Mouse (Mus musculus) small intestine, adult 2 months (tissue): Measurements from ENCODE around the gene 5730409E04Rik. TPM values are rescaled to one million over a fixed set of nuclear protein-coding genes. Genes with fewer than 3 reads are reported as not detected.

Source experiments
- H3K27ac ChIP-seq: fragments of 200-500 bp; 2 replicates; pipeline ENCODE4 v1.5.1; 2012; ENCODE audit warnings: low read depth, low read length, control low read depth, inconsistent platforms; ENCODE audit not compliant: insufficient read depth
- H3K27me3 ChIP-seq: fragments of 200-500 bp; 2 replicates; pipeline ENCODE4 v1.6.1; 2012; ENCODE audit warnings: mild to moderate bottlenecking, moderate library complexity, low read length, inconsistent platforms; ENCODE audit not compliant: control insufficient read depth, insufficient read depth
- H3K36me3 ChIP-seq: fragments of 200-500 bp; 2 replicates; pipeline ENCODE4 v1.6.1; 2012; ENCODE audit warnings: mild to moderate bottlenecking, low read length, control low read depth, inconsistent platforms; ENCODE audit not compliant: control insufficient read depth, insufficient read depth
- H3K4me1 ChIP-seq: fragments of 200-500 bp; 2 replicates; pipeline ENCODE4 v1.6.1; 2012; ENCODE audit warnings: low read length, inconsistent platforms, mixed read lengths; ENCODE audit not compliant: control insufficient read depth, insufficient read depth, insufficient read length
- H3K4me3 ChIP-seq: fragments of 200-500 bp; 2 replicates; pipeline ENCODE4 v1.5.1; 2012; ENCODE audit warnings: low read depth, mild to moderate bottlenecking, control low read depth, inconsistent platforms, low read length, moderate library complexity
- CTCF ChIP-seq: fragments of 200-500 bp; IDR thresholded peaks from 2 replicates; pipeline ENCODE4 v1.5.1; 2012; ENCODE audit warnings: low read depth, mild to moderate bottlenecking, control low read depth, inconsistent platforms, low read length, moderate library complexity, mixed read lengths; ENCODE audit not compliant: insufficient replicate concordance, insufficient read length; ENCODE audit errors: extremely low read depth
- POLR2A ChIP-seq: fragments of 200-500 bp; IDR thresholded peaks from 2 replicates; pipeline ENCODE4 v1.6.1; 2012; ENCODE audit warnings: low read depth, mild to moderate bottlenecking, control low read depth, inconsistent platforms, low read length, moderate library complexity
- WGBS: fragments of 180-500 bp; shearing (Covaris S2); methylation state at CpG from one replicate; pipeline ENCODE4 v1.1.7; 2018; 5-methylcytosine and 5-hydroxymethylcytosine counted together
- polyA plus RNA-seq: library from polyadenylated mRNA; depleted of rRNA; stranded (reverse); fragments of >200 nt; gene quantifications from 2 replicates; pipeline ENCODE4 v1.2.3, GENCODE M21; 2012

5730409E04Rik gene
- polyA plus RNA-seq, 1 experiment: 3.2 TPM

DNA sequence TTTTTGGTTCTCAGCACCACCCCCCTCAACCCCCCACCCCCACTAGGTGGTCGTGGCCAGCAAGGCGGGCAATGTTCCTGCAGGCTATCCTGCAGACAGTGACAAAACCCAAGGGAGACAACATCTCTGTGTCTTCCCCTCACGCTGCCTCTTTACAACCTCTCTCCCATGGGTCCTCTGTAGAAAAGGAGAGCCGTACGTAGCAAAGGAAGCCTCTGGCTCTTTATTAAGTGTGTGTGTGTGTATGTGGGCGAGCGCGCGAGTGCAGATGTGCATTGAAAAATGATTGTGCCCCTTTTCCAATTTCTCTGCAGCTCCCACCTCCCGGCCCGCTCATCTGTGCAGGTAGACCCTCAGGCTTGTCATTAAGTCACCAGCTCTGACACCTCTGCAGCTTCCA is 26.7 kb downstream of the 5730409E04Rik start:
- TF ChIP-seq CTCF: no peak
- no peak for TF ChIP-seq POLR2A
- 41% methylated on average over 11 of the region's 11 CpGs for WGBS
- no peaks in the 10 kb centered on the region for H3K36me3 ChIP-seq
- H3K4me1 ChIP-seq: no peaks in the 10 kb centered on the region
- H3K4me3 ChIP-seq: no peak overlapping the region
- no peaks in the 10 kb centered on the region; the same call in 1 of the 2 replicates for H3K27me3 ChIP-seq
- no peak overlapping the region for H3K27ac ChIP-seq

DNA sequence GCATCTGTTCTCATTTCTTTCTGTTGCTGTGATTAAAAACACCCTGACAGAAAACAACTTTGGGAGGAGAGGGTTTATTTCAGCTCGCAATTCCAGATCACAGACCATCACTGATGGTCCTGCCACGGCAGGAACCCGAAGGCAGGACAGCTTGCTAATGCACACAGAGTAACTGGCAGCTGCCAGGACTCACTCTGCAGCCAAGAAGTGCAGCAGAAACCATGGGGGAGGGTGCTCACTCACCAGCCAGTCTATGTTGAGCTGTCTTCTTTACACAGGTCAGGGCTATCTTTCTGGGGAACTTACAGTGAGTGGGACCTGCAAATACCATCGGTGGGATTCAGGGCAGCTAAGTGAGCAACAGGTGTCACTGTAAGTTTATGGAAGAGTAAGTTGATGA is 27.8 kb downstream of the 5730409E04Rik start:
- Histone ChIP-seq H3K36me3 (no peaks in the 10 kb centered on the region), H3K4me1 (no peaks in the 10 kb centered on the region), H3K27ac (no peak overlapping the region), H3K4me3 (no peak overlapping the region), H3K27me3 (no peaks in the 10 kb centered on the region; the same call in 1 of the 2 replicates)
- 59% methylated on average over 4 of the region's 4 CpGs for WGBS
- TF ChIP-seq CTCF (no peak), POLR2A (no peak)

DNA sequence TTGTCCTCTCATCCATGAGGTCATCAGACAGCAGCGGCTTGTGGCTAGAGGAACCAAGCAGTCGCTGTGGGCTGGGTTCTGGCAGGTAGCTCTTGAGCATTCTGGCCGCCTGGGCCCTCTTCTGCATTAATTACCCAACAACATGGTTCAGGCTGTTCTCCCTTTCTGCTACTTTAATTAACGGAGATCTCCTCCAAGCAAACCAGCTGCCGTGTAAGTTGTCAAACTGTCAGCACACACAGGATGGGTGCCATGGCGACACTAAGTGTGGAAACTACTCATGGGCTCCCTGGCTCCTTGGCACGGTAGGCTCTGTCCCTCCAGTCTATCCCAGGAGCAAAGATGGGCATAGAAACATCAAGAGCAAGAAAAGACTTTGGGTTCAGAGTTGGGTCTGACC is 29.7 kb downstream of the 5730409E04Rik start:
- Histone ChIP-seq H3K27ac (no peak overlapping the region), H3K27me3 (no peaks in the 10 kb centered on the region; the same call in 1 of the 2 replicates), H3K4me1 (peaks cover 2% of the 10 kb centered on the region; the same call in 1 of the 2 replicates), H3K36me3 (no peaks in the 10 kb centered on the region), H3K4me3 (no peak overlapping the region)
- 52% methylated on average over 7 of the region's 7 CpGs for WGBS
- TF ChIP-seq CTCF: no peak
- TF ChIP-seq POLR2A: no peak

DNA sequence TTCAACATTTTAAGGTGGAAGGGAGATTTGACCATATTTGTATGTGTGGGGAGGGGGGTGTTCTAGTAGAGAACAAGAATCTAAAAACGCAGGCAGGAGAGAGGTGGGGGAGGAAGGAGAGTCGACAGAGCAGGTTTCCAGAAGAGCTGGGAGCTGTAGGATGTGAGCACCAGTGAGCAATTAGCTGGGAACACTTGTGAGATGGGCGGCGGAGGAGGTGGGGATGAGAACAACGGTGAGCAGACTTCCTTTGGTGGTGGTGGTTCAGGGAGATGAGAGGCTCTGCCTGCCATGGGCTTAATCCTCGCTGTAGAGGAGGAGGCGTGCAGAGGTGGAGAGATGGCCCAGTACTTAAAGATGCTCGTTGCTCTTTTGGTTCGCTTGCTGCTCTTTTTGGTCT is 32.3 kb downstream of the 5730409E04Rik start:
- no peak overlapping the region for H3K4me3 ChIP-seq
- H3K27ac ChIP-seq: no peak overlapping the region
- H3K36me3 ChIP-seq: no peaks in the 10 kb centered on the region
- WGBS: 58% methylated on average over 9 of the region's 9 CpGs
- TF ChIP-seq CTCF (no peak), POLR2A (no peak)
- no peaks in the 10 kb centered on the region; the same call in 1 of the 2 replicates for H3K27me3 ChIP-seq
- H3K4me1 ChIP-seq: peaks cover 7% of the 10 kb centered on the region; the same call in 1 of the 2 replicates

DNA sequence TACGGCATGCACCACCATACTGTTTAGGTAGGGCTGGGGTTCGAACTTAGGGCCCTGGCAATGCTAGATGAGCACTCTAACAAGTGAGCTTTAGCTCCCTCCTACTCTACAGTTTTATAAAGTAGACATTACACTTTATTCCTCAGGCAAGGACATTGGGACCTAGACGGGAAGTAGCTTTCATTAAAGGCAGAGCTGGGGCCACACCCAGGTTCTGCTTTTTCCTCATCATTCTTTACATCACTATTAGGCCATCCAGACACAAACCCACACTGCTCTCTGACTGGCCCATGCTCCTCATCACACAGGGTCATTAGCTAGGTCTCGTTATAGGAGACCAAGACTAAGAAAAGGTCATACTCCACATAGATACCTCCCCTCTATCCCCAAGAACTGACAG is 34.2 kb downstream of the 5730409E04Rik start:
- peak overlapping the region; percentile 20 for H3K27ac ChIP-seq
- peaks cover 7% of the 10 kb centered on the region; the same call in 1 of the 2 replicates for H3K4me1 ChIP-seq
- no peak for TF ChIP-seq CTCF
- TF ChIP-seq POLR2A: no peak
- no peaks in the 10 kb centered on the region for H3K36me3 ChIP-seq
- no peaks in the 10 kb centered on the region; the same call in 1 of the 2 replicates for H3K27me3 ChIP-seq
- whole genome bisulfite sequencing: 49% methylated on average over 4 of the region's 4 CpGs
- no peak overlapping the region for H3K4me3 ChIP-seq

DNA sequence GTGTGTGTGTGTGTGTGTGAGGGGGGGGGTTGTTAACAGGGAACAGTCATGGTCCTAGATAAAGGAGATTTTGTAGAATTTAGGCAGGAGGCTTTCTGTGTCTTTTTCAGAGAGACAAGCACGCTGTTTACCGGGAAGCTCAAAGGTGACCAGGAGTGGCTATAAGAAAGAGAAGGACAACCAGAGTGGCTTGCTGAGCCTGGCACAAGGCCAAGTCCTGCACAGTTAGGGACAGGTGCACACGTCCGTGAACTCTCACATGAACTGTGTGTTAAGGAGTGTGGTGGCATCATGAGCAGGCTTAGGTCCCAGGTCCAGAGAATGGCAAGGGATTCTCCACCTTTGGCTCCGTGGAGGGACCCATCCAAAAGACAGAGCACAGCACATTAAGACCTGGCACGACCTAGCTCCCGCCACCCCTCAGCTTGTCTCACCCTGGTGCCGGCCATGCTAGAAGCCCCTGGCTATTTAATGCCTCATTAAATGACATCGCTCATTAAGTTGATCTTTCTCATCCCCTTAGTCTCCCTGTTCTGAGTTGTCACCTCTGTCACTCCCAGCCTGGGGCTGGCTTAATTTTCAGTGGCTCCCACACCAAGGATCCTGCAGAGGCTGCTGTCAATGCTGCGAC is 34.8 kb downstream of the 5730409E04Rik start:
- Histone ChIP-seq H3K36me3 (no peaks in the 10 kb centered on the region), H3K4me3 (no peak overlapping the region), H3K27ac (peak overlapping the region; percentile 20), H3K4me1 (peaks cover 7% of the 10 kb centered on the region; the same call in 1 of the 2 replicates), H3K27me3 (no peaks in the 10 kb centered on the region)
- TF ChIP-seq POLR2A: no peak
- no peak for TF ChIP-seq CTCF
- 50% methylated on average over 10 of the region's 10 CpGs for WGBS

DNA sequence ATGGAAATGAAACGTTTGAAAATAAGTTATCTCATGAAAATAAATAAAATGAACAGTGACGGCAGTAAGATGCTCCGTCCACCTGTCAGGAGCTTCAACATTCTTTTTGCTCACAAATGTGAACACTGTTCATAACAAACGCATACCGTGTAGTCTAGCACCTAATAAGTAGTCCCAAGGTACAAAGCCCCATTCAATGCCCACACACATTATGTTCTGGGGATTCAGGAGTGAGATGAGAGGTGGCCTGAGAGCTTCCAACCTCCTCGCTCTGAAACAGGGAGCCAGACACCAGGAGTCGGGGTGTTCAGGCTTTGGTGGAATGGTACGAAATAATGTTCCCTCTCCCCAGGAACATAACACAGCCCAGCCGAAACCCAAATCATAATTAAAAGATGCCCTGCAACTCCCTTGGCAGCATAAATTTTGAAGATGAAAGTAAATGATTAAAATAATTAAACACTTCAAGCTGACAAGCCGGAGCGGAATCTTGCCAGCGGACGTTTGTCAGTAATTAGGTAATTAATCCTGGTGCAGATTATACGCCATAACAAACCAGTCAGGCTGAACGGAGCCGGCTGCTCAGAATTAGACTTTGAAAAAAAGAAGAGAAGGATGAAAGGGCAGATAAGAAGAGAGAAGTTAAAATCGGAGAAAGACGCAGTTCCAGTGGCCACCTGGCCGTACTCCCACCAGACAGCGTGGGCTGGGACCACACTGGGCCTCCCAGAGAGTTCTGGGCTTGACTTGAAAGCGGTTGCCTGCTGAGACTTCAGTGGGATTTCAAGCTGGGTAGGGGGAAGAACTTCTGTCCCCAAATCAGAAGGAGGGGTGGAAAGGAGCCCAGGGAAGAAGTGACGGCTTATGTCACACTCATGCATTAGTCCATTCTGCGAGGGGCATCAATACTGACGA is 38.6 kb downstream of the 5730409E04Rik start:
- TF ChIP-seq POLR2A (no peak), CTCF (no peak)
- Histone ChIP-seq H3K4me3 (no peak overlapping the region), H3K27ac (no peak overlapping the region), H3K4me1 (peaks cover 7% of the 10 kb centered on the region; the same call in 1 of the 2 replicates), H3K36me3 (no peaks in the 10 kb centered on the region), H3K27me3 (no peaks in the 10 kb centered on the region)
- WGBS: 43% methylated on average over 24 of the region's 24 CpGs
